Mouse (Mus musculus): ENCODE results near the gene Strip2. TPM values are rescaled to one million over a fixed set of nuclear protein-coding genes. Genes with fewer than 3 reads are reported as not detected.

Gene Strip2
- polyA plus RNA-seq, 1 experiment: 0.79 TPM

GRCm38 (mm10) chr6:29967917-29968316, 51.1 kb downstream of the Strip2 start:
- Histone ChIP-seq H3K27me3 (ENCODE audit: control insufficient read depth, insufficient read depth, low read length) (no peaks in the 10 kb centered on the region), H3K36me3 (ENCODE audit: control insufficient read depth, insufficient read depth, low read length) (no peaks in the 10 kb centered on the region), H3K27ac (ENCODE audit: insufficient read depth, low read length) (no peak overlapping the region), H3K4me1 (ENCODE audit: control insufficient read depth, insufficient read depth, insufficient read length) (no peaks in the 10 kb centered on the region), H3K4me3 (ENCODE audit: extremely low read depth, insufficient read depth, insufficient read length) (no peak overlapping the region)
- 81% methylated on average over 7 of the region's 7 CpGs for WGBS
- no peak for DNase-seq (ENCODE audit: low read depth in 1 of 2, low spot score in 2 of 2)
- TF ChIP-seq CTCF (IDR thresholded peaks at IDR 0.05; ENCODE audit: extremely low read depth, insufficient read depth, insufficient read length, insufficient replicate concordance): no peak
- TF ChIP-seq POLR2A (IDR thresholded peaks at IDR 0.05; ENCODE audit: low read depth, low read length): no peak

DNA sequence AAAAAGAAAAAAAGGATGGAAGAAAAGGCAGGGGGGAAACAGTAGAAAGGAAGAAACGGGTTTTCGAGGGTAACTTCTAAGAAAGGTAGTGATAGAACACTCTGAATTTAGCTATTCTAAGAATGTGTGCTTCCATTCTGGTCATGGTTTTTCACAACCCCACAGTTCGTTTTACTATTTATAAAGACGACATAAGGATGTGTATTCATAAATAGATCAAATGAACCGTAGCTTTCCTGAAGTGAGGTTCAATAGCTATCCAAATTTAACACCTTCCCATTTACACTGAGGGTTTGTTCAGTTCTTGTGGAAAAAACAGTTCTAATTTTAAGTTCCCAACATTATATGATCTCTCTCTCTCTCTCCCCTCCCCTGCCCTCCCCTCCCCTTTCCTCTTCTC, 56.5 kb downstream of the Strip2 start:
- 70% methylated on average over 5 of the region's 5 CpGs for WGBS
- Histone ChIP-seq H3K4me3 (ENCODE audit: extremely low read depth, insufficient read depth, insufficient read length) (no peak overlapping the region), H3K27me3 (ENCODE audit: control insufficient read depth, insufficient read depth, low read length) (no peaks in the 10 kb centered on the region), H3K36me3 (ENCODE audit: control insufficient read depth, insufficient read depth, low read length) (no peaks in the 10 kb centered on the region), H3K27ac (ENCODE audit: insufficient read depth, low read length) (no peak overlapping the region), H3K4me1 (ENCODE audit: control insufficient read depth, insufficient read depth, insufficient read length) (no peaks in the 10 kb centered on the region)
- no peak for DNase-seq (ENCODE audit: low read depth in 1 of 2, low spot score in 2 of 2)
- no peak for TF ChIP-seq CTCF (IDR thresholded peaks at IDR 0.05; ENCODE audit: extremely low read depth, insufficient read depth, insufficient read length, insufficient replicate concordance)
- TF ChIP-seq POLR2A (IDR thresholded peaks at IDR 0.05; ENCODE audit: low read depth, low read length): no peak

DNA sequence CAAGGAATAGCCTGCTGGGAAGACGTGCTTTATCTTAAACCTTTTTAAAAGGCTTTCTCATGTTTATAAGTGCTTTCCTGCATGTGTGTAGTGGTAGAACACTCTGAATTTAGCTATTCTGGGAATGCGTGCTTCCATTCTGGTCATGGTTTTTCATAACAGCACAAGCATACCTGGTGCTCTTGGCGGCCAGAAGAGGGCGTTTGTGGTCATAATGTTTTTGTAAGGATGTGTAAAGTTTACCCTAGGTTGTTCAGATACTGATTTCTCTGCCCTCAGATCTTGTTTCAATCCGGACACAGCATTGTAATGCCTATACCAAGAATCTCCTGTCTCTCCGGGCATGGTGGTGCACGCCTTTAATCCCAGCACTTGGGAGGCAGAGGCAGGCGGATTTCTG, 58.0 kb downstream of the Strip2 start:
- DNase-seq (ENCODE audit: low read depth in 1 of 2, low spot score in 2 of 2): no peak
- WGBS: 74% methylated on average over 8 of the region's 8 CpGs
- Histone ChIP-seq H3K4me1 (ENCODE audit: control insufficient read depth, insufficient read depth, insufficient read length) (no peaks in the 10 kb centered on the region), H3K27me3 (ENCODE audit: control insufficient read depth, insufficient read depth, low read length) (no peaks in the 10 kb centered on the region), H3K27ac (ENCODE audit: insufficient read depth, low read length) (no peak overlapping the region), H3K4me3 (ENCODE audit: extremely low read depth, insufficient read depth, insufficient read length) (no peak overlapping the region), H3K36me3 (ENCODE audit: control insufficient read depth, insufficient read depth, low read length) (no peaks in the 10 kb centered on the region)
- no peak for TF ChIP-seq POLR2A (IDR thresholded peaks at IDR 0.05; ENCODE audit: low read depth, low read length)
- no peak for TF ChIP-seq CTCF (IDR thresholded peaks at IDR 0.05; ENCODE audit: extremely low read depth, insufficient read depth, insufficient read length, insufficient replicate concordance)

- no peak for TF ChIP-seq CTCF (IDR thresholded peaks at IDR 0.05; ENCODE audit: extremely low read depth, insufficient read depth, insufficient read length, insufficient replicate concordance)
- TF ChIP-seq POLR2A (IDR thresholded peaks at IDR 0.05; ENCODE audit: low read depth, low read length): no peak
- H3K27ac ChIP-seq (ENCODE audit: insufficient read depth, low read length): no peak overlapping the region
- H3K4me1 ChIP-seq (ENCODE audit: control insufficient read depth, insufficient read depth, insufficient read length): no peaks in the 10 kb centered on the region; the same call in 1 of the 2 replicates
- H3K36me3 ChIP-seq (ENCODE audit: control insufficient read depth, insufficient read depth, low read length): no peaks in the 10 kb centered on the region
- WGBS: 82% methylated on average over 6 of the region's 6 CpGs
- DNase-seq (ENCODE audit: low read depth in 1 of 2, low spot score in 2 of 2): no peak
- H3K27me3 ChIP-seq (ENCODE audit: control insufficient read depth, insufficient read depth, low read length): no peaks in the 10 kb centered on the region
- no peak overlapping the region for H3K4me3 ChIP-seq (ENCODE audit: extremely low read depth, insufficient read depth, insufficient read length)
These were observed 63.6 kb downstream of the Strip2 start for GRCm38 (mm10) chr6:29980461-29980860.

- no peaks in the 10 kb centered on the region for H3K27me3 ChIP-seq (ENCODE audit: control insufficient read depth, insufficient read depth, low read length)
- H3K4me3 ChIP-seq (ENCODE audit: extremely low read depth, insufficient read depth, insufficient read length): no peak overlapping the region
- H3K4me1 ChIP-seq (ENCODE audit: control insufficient read depth, insufficient read depth, insufficient read length): no peaks in the 10 kb centered on the region; the same call in 1 of the 2 replicates
- TF ChIP-seq CTCF (IDR thresholded peaks at IDR 0.05; ENCODE audit: extremely low read depth, insufficient read depth, insufficient read length, insufficient replicate concordance) (no peak), POLR2A (IDR thresholded peaks at IDR 0.05; ENCODE audit: low read depth, low read length) (no peak)
- no peak for DNase-seq (ENCODE audit: low read depth in 1 of 2, low spot score in 2 of 2)
- H3K27ac ChIP-seq (ENCODE audit: insufficient read depth, low read length): no peak overlapping the region
- no peaks in the 10 kb centered on the region for H3K36me3 ChIP-seq (ENCODE audit: control insufficient read depth, insufficient read depth, low read length)
These were observed 65.0 kb downstream of the Strip2 start for GRCm38 (mm10) chr6:29981797-29982196.

DNA sequence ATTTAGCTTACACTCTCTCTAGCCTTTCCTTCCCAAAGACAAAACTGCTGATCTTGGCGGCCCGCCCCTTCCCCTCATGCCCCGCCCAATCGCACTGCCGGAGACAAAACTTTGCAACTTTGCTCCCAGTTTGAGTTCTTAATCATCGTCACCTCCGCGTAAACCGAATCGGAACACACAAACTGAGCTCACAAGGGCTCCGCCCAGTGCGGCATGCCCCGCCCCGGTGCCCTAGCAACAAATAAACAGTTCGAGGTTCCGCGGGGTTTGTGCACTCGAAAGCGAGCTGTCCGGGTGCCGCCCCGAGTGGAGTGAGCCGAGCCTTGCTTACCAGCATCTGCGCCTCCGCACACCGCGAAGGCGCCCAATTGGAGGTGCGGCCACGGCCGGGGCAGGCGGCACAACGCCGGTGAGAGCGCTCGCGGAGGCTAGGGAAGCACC, 68.3 kb downstream of the Strip2 start:
- H3K36me3 ChIP-seq (ENCODE audit: control insufficient read depth, insufficient read depth, low read length): no peaks in the 10 kb centered on the region
- H3K27ac ChIP-seq (ENCODE audit: insufficient read depth, low read length): no peak overlapping the region
- H3K27me3 ChIP-seq (ENCODE audit: control insufficient read depth, insufficient read depth, low read length): no peaks in the 10 kb centered on the region
- peak; percentile 68 to 82 for DNase-seq (ENCODE audit: low read depth in 1 of 2, low spot score in 2 of 2)
- peak overlapping the region; percentile 53 for H3K4me3 ChIP-seq (ENCODE audit: extremely low read depth, insufficient read depth, insufficient read length)
- TF ChIP-seq POLR2A (IDR thresholded peaks at IDR 0.05; ENCODE audit: low read depth, low read length): no peak
- TF ChIP-seq CTCF (IDR thresholded peaks at IDR 0.05; ENCODE audit: extremely low read depth, insufficient read depth, insufficient read length, insufficient replicate concordance): no peak
- 2% methylated on average over 37 of the region's 37 CpGs for WGBS
- H3K4me1 ChIP-seq (ENCODE audit: control insufficient read depth, insufficient read depth, insufficient read length): no peaks in the 10 kb centered on the region; the same call in 1 of the 2 replicates

DNA sequence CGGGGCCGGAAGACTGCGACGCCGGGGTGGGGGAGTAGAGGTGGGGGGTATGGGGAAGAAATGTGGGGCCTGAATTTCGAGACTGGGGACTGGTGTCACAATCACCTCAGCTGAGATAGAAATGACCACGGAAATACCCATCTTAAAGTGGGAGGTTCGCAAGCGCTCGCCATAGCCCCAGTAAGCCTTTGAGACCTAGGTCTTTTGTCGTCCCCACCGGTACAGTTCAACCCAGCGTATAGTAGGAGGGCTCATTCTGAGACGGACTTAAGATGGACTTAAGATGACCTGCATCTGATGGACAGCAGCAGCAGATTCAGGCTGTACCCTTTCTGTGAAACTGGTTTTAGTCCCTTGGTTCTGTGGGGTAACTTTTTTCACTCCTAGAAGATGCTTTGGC, 68.7 kb downstream of the Strip2 start:
- H3K4me1 ChIP-seq (ENCODE audit: control insufficient read depth, insufficient read depth, insufficient read length): no peaks in the 10 kb centered on the region; the same call in 1 of the 2 replicates
- TF ChIP-seq POLR2A (IDR thresholded peaks at IDR 0.05; ENCODE audit: low read depth, low read length) (no peak), CTCF (IDR thresholded peaks at IDR 0.05; ENCODE audit: extremely low read depth, insufficient read depth, insufficient read length, insufficient replicate concordance) (no peak)
- 3% methylated on average over 14 of the region's 14 CpGs for WGBS
- no peak overlapping the region for H3K27ac ChIP-seq (ENCODE audit: insufficient read depth, low read length)
- peak overlapping the region; percentile 53 for H3K4me3 ChIP-seq (ENCODE audit: extremely low read depth, insufficient read depth, insufficient read length)
- no peaks in the 10 kb centered on the region for H3K36me3 ChIP-seq (ENCODE audit: control insufficient read depth, insufficient read depth, low read length)
- DNase-seq (ENCODE audit: low read depth in 1 of 2, low spot score in 2 of 2): no peak
- no peaks in the 10 kb centered on the region for H3K27me3 ChIP-seq (ENCODE audit: control insufficient read depth, insufficient read depth, low read length)
